Mouse (Mus musculus) testis, adult 2 months (tissue): ENCODE data around the gene Actg2.

Source experiments
- CTCF ChIP-seq: fragments of 200-500 bp; IDR thresholded peaks from 2 replicates; pipeline ENCODE4 v1.5.1; 2012; ENCODE audit warnings: low read depth, mild to moderate bottlenecking, inconsistent platforms, low read length, moderate library complexity; ENCODE audit not compliant: control insufficient read depth, insufficient read depth, insufficient replicate concordance
- POLR2A ChIP-seq: fragments of 200-500 bp; IDR thresholded peaks from 2 replicates; pipeline ENCODE4 v1.6.1; 2012; ENCODE audit warnings: low read depth, mild to moderate bottlenecking, inconsistent platforms, low read length, moderate library complexity; ENCODE audit not compliant: control insufficient read depth

DNA sequence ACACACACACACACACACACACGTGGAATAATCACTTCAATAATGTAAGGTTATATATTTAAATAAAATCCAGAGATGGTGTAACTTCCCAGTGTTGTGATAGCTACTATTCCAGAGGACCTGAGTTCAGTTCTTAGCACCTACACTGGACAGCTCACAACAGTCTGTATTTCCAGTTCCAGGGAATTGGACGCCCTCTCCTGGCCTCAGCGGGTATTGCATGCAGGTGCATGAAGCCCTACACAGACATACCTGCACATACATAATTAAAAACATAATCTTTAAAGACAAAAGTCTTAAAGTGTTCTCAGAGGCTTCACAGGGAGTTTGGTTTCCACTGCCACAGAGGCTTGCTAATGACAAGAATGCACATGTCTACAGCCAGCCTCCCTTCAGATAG, 35.6 kb downstream of the Actg2 start:
- TF ChIP-seq CTCF, result peak; percentile 73; the same call in 1 of the 2 replicates
- no peak for TF ChIP-seq POLR2A
